Mouse (Mus musculus) CH12.LX (cell line): ENCODE data around the gene Slc35d2. TPM values are rescaled to one million over a fixed set of nuclear protein-coding genes. Genes with fewer than 3 reads are reported as not detected.

Experiments
- DNase-seq: peaks from one replicate; pipeline ENCODE4 v3.0.0-alpha.2; 2013; ENCODE audit errors: extremely low read depth
- H3K27ac ChIP-seq: 2 replicates; pipeline ENCODE4 v1.5.1; 2012; ENCODE audit warnings: low read depth, mild to moderate bottlenecking, control low read depth, moderate library complexity; ENCODE audit not compliant: insufficient read depth
- H3K27me3 ChIP-seq: replicated peaks from 2 replicates; pipeline ENCODE3; 2012; ENCODE audit warnings: inconsistent platforms
- H3K36me3 ChIP-seq, 2 experiments: replicated peaks in 1 of 2; 2 replicates each; pipeline versions ENCODE3 to v1.6.1; 2012; ENCODE audit warnings: inconsistent platforms in 1 of 2, low read length in 1 of 2, mild to moderate bottlenecking in 1 of 2, mixed read lengths in 1 of 2, moderate library complexity in 1 of 2; ENCODE audit not compliant: control insufficient read depth in 1 of 2, insufficient read depth in 1 of 2
- H3K4me1 ChIP-seq, 2 experiments: 2 replicates each; pipeline ENCODE4 v1.6.1; 2012; ENCODE audit warnings: inconsistent platforms in 1 of 2, moderate library complexity in 1 of 2; ENCODE audit not compliant: insufficient read depth in 2 of 2, control insufficient read depth in 1 of 2
- H3K4me2 ChIP-seq: 2 replicates; pipeline ENCODE4 v1.6.1; 2012; ENCODE audit warnings: low read depth, mild to moderate bottlenecking, control low read depth; ENCODE audit not compliant: poor library complexity, insufficient read depth, severe bottlenecking
- H3K4me3 ChIP-seq, 3 experiments: fragments of 150-350 bp in 1 of 3; sonication (generic) in 1 of 3; replicated peaks in 1 of 3; 2 replicates each; pipeline versions ENCODE3 to v1.5.1; 2011 to 2012; ENCODE audit warnings: low read depth in 2 of 3, low read length in 2 of 3, mild to moderate bottlenecking in 2 of 3, moderate library complexity in 2 of 3, control low read depth in 1 of 3, improper control_type of control experiment in 1 of 3, inconsistent platforms in 1 of 3, mixed read lengths in 1 of 3; ENCODE audit not compliant: poor library complexity in 1 of 3
- H3K79me2 ChIP-seq: replicated peaks from 2 replicates; pipeline ENCODE4 v1.6.1; 2012; ENCODE audit warnings: mild to moderate bottlenecking, moderate library complexity; ENCODE audit not compliant: control insufficient read depth, poor library complexity, insufficient read depth, severe bottlenecking; ENCODE audit errors: extremely low read depth
- H3K9ac ChIP-seq: 2 replicates; pipeline ENCODE4 v1.6.1; 2012; ENCODE audit warnings: low read depth, mild to moderate bottlenecking, control low read depth, moderate library complexity; ENCODE audit not compliant: insufficient read depth
- H3K9me3 ChIP-seq: replicated peaks from 2 replicates; pipeline ENCODE3; 2012; ENCODE audit warnings: low read length, inconsistent platforms, mixed read lengths
- CHD2 ChIP-seq: IDR thresholded peaks from 2 replicates; pipeline ENCODE4 v1.6.1; 2011; ENCODE audit warnings: low read length, improper control_type of control experiment
- E2F4 ChIP-seq: IDR thresholded peaks from 2 replicates; pipeline ENCODE4 v1.6.1; 2011; ENCODE audit warnings: low read depth, low read length, improper control_type of control experiment; ENCODE audit not compliant: insufficient replicate concordance
- EP300 ChIP-seq: IDR thresholded peaks from 2 replicates; pipeline ENCODE4 v1.6.1; 2011; ENCODE audit warnings: low read length, improper control_type of control experiment
- ETS1 ChIP-seq: conservative IDR thresholded peaks from 2 replicates; pipeline ENCODE4 v1.6.1; 2012; ENCODE audit warnings: low read depth, mild to moderate bottlenecking, inconsistent platforms, low read length, improper control_type of control experiment, moderate library complexity
- GABPA ChIP-seq: IDR thresholded peaks from 2 replicates; pipeline ENCODE4 v1.6.1; 2012; ENCODE audit warnings: low read depth, low read length, improper control_type of control experiment, inconsistent platforms; ENCODE audit not compliant: insufficient replicate concordance
- JUN ChIP-seq: IDR thresholded peaks from 2 replicates; pipeline ENCODE4 v1.6.1; 2011; ENCODE audit warnings: low read depth, mild to moderate bottlenecking, low read length, improper control_type of control experiment, moderate library complexity; ENCODE audit not compliant: insufficient read depth
- JUND ChIP-seq: conservative IDR thresholded peaks from 2 replicates; pipeline ENCODE4 v1.6.1; 2011; ENCODE audit warnings: low read depth, low read length, improper control_type of control experiment
- KAT2A ChIP-seq: IDR thresholded peaks from 2 replicates; pipeline ENCODE4 v1.6.1; 2012; ENCODE audit warnings: low read length, improper control_type of control experiment, inconsistent platforms; ENCODE audit not compliant: insufficient replicate concordance
- MEF2A ChIP-seq: IDR thresholded peaks from 2 replicates; pipeline ENCODE4 v1.6.1; 2014; ENCODE audit warnings: low read depth, mild to moderate bottlenecking, inconsistent platforms, low read length, improper control_type of control experiment, borderline replicate concordance
- NELFE ChIP-seq: IDR thresholded peaks from 2 replicates; pipeline ENCODE4 v1.6.1; 2011; ENCODE audit warnings: low read depth, low read length, improper control_type of control experiment
- NRF1 ChIP-seq: IDR thresholded peaks from 2 replicates; pipeline ENCODE4 v1.6.1; 2014; ENCODE audit warnings: low read depth, mild to moderate bottlenecking, inconsistent platforms, low read length, improper control_type of control experiment, moderate library complexity
- POLR2A ChIP-seq: IDR thresholded peaks from 2 replicates; pipeline ENCODE4 v1.6.1; 2011; ENCODE audit warnings: low read depth, mild to moderate bottlenecking, improper control_type of control experiment, low read length
- RAD21 ChIP-seq: IDR thresholded peaks from 2 replicates; pipeline ENCODE4 v1.6.1; 2011; ENCODE audit warnings: low read depth, mild to moderate bottlenecking, low read length, improper control_type of control experiment, moderate library complexity
- SMC3 ChIP-seq: IDR thresholded peaks from 2 replicates; pipeline ENCODE4 v1.6.1; 2011; ENCODE audit warnings: low read depth, low read length, improper control_type of control experiment
- UBTF ChIP-seq: IDR thresholded peaks from 2 replicates; pipeline ENCODE4 v1.6.1; 2012; ENCODE audit warnings: low read depth, mild to moderate bottlenecking, inconsistent platforms, low read length, improper control_type of control experiment, moderate library complexity
- ZKSCAN1 ChIP-seq: IDR thresholded peaks from 2 replicates; pipeline ENCODE4 v1.6.1; 2012; ENCODE audit warnings: low read depth, inconsistent platforms, low read length, improper control_type of control experiment, borderline replicate concordance
- ZNF384 ChIP-seq: IDR thresholded peaks from 2 replicates; pipeline ENCODE4 v1.6.1; 2012; ENCODE audit warnings: low read depth, low read length, improper control_type of control experiment, inconsistent platforms
- dilution Hi-C: fragments of 300-500 bp; cut with MboI; formaldehyde crosslinking; loops from 2 replicates; pipeline ENCODE4 v1.14.3; 2020; ENCODE audit warnings: low sequenced_read_pairs; ENCODE audit not compliant: extremely low pct_unique_long_range_greater_than_20kb, extremely low pct_ligation_motif_present
- in situ Hi-C: fragments of 300-500 bp; cut with MboI; formaldehyde crosslinking; loops from 3 replicates; pipeline ENCODE4 v1.14.3; 2019; ENCODE audit warnings: low sequenced_read_pairs, low pct_ligation_motif_present, low pct_unique_long_range_greater_than_20kb, mixed read lengths
- polyA plus RNA-seq: library from polyadenylated mRNA; unstranded; fragments of >175 nt; gene quantifications from 2 replicates; pipeline ENCODE4 v1.2.1, GENCODE M21; 2012; ENCODE audit warnings: low read depth; ENCODE audit not compliant: insufficient read length
- total RNA-seq, 2 experiments: library from RNA; depleted of rRNA; stranded (reverse); fragments of 300-350 nt in 1 of 2; fragments of >200 nt in 1 of 2; gene quantifications; 2 replicates each; pipeline ENCODE4 v1.2.3; 2012 to 2014

Slc35d2 gene
- total and polyA plus RNA-seq, 3 experiments = 10.3 to 19.4 (median 17.2) TPM

- dilution Hi-C loops = no loop called here
- H3K36me3 ChIP-seq = no peaks in the 10 kb centered on the region
- no peaks in the 10 kb centered on the region for H3K79me2 ChIP-seq
- no peak for DNase-seq
- no peak overlapping the region for H3K27ac ChIP-seq
- H3K9me3 ChIP-seq = no peaks in the 10 kb centered on the region
- no peak overlapping the region for H3K4me3 ChIP-seq
- in situ Hi-C loops = no loop called here
- no peak overlapping the region for H3K9ac ChIP-seq
- no peak overlapping the region for H3K4me2 ChIP-seq
- TF ChIP-seq JUN (no peak), ZKSCAN1 (no peak)
- H3K4me1 ChIP-seq = no peaks in the 10 kb centered on the region
- no peaks in the 10 kb centered on the region for H3K27me3 ChIP-seq
Observed at GRCm38 (mm10) chr13:64090278-64090677, 38.9 kb downstream of the Slc35d2 start.

- Histone ChIP-seq H3K27ac (no peak within 1 kb of the TSS), H3K9me3 (no peaks in the 10 kb centered on the region), H3K4me1 (no peaks in the 10 kb centered on the region), H3K36me3 (no peaks in the 10 kb centered on the region), H3K79me2 (no peaks in the 10 kb centered on the region), H3K4me2 (no peak within 1 kb of the TSS), H3K27me3 (no peaks in the 10 kb centered on the region), H3K4me3 (no peak within 1 kb of the TSS), H3K9ac (no peak within 1 kb of the TSS)
- TF ChIP-seq JUND (no peak), POLR2A (no peak), ZNF384 (no peak), KAT2A (no peak)
- dilution Hi-C loops = no loop called here
- no peak for DNase-seq
- in situ Hi-C loops = no loop called here
Observed at GRCm38 (mm10) chr13:64089130-64089529, 40.0 kb downstream of the Slc35d2 start, which contains the start of gene Hsd17b3. TSS of gene Hsd17b3 (minus strand) at chr13:64089230.

- Histone ChIP-seq H3K36me3 (no peaks in the 10 kb centered on the region), H3K4me1 (no peaks in the 10 kb centered on the region), H3K27ac (no peak overlapping the region), H3K27me3 (no peaks in the 10 kb centered on the region), H3K79me2 (no peaks in the 10 kb centered on the region), H3K9me3 (no peaks in the 10 kb centered on the region), H3K4me3 (no peak overlapping the region), H3K9ac (no peak overlapping the region), H3K4me2 (no peak overlapping the region)
- dilution Hi-C loops (no loop called here), in situ Hi-C loops (no loop called here)
- no peak for DNase-seq
- TF ChIP-seq GABPA (no peak), CHD2 (no peak), NELFE (no peak), SMC3 (no peak), UBTF (no peak), MEF2A (no peak), RAD21 (no peak), E2F4 (no peak), EP300 (no peak), ETS1 (no peak), NRF1 (no peak)
- TF ChIP-seq, all 38 proteins: peak for 0
Observed at GRCm38 (mm10) chr13:64088057-64088456, 41.1 kb downstream of the Slc35d2 start.
